Mouse (Mus musculus) kidney, embryonic 15.5 days (tissue): Measurements from ENCODE around the gene Ankrd13d. TPM values are rescaled to one million over a fixed set of nuclear protein-coding genes. Genes with fewer than 3 reads are reported as not detected.

Source experiments
- ATAC-seq: fragments of 200-750 bp; cut with Nextera tagmentation; replicated peaks from 2 replicates; pipeline ENCODE4 v1.8.0; 2017; ENCODE audit warnings: moderate TSS enrichment; ENCODE audit not compliant: low FRiP score
- H3K27ac ChIP-seq: fragments of 300-500 bp; sonication (generic); 2 replicates; pipeline ENCODE4 v1.5.1; 2015; ENCODE audit warnings: mild to moderate bottlenecking, inconsistent platforms
- H3K27me3 ChIP-seq: fragments of 300-500 bp; sonication (generic); 2 replicates; pipeline ENCODE4 v1.6.1; 2015; ENCODE audit warnings: inconsistent platforms
- H3K36me3 ChIP-seq: fragments of 300-500 bp; sonication (generic); 2 replicates; pipeline ENCODE4 v1.6.1; 2015; ENCODE audit warnings: inconsistent platforms
- H3K4me1 ChIP-seq: fragments of 300-500 bp; sonication (generic); 2 replicates; pipeline ENCODE4 v1.6.1; 2015; ENCODE audit warnings: inconsistent platforms
- H3K4me2 ChIP-seq: fragments of 300-500 bp; sonication (generic); 2 replicates; pipeline ENCODE4 v1.6.1; 2015; ENCODE audit warnings: moderate library complexity, mild to moderate bottlenecking, inconsistent platforms
- H3K4me3 ChIP-seq: fragments of 300-500 bp; sonication (generic); replicated peaks from 2 replicates; pipeline ENCODE4 v1.5.1; 2015; ENCODE audit warnings: mild to moderate bottlenecking, inconsistent platforms
- H3K9ac ChIP-seq: fragments of 300-500 bp; sonication (generic); 2 replicates; pipeline ENCODE4 v1.6.1; 2015; ENCODE audit warnings: mild to moderate bottlenecking, inconsistent platforms
- H3K9me3 ChIP-seq: fragments of 300-500 bp; sonication (generic); replicated peaks from 2 replicates; pipeline ENCODE4 v1.6.1; 2016; ENCODE audit warnings: inconsistent platforms
- WGBS: fragments of 180-500 bp; shearing (Covaris S2); methylation state at CpG from one replicate; pipeline ENCODE4 v1.1.7; 2015; ENCODE audit warnings: mixed read lengths; 5-methylcytosine and 5-hydroxymethylcytosine counted together
- polyA plus RNA-seq: library from polyadenylated mRNA; unstranded; fragments of >200 nt; fragmentation: Nextera tagmentation; extraction: Ambion mirVana; gene quantifications from 2 replicates; pipeline ENCODE4 v1.2.1, GENCODE M21; 2015

Ankrd13d gene
- polyA plus RNA-seq, 1 experiment from 2014 or later = 8.3 TPM

DNA sequence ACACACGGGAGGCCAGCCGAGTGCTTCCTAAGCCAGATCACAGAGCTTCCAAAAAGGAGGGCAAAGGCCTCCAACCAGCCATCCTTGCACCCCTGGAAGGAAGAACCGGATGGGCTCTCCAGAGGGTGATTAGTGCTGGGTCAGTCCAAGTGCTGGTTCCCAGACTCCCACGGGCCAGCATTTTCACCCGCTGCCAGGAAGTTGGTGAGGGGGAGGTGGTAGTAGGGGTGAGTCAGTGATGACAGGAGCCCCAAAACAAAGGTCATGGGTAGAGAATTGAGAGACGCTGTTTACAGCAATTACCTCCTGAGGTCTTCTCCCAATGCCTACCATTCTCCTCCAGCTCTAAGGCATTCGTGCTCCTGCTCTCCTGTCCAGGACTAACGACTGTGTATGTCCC, 52.5 kb downstream of the Ankrd13d start:
- Histone ChIP-seq H3K4me3 (no peak overlapping the region), H3K4me2 (no peak overlapping the region), H3K27me3 (no peaks in the 10 kb centered on the region; the same call in 1 of the 2 replicates), H3K9me3 (no peaks in the 10 kb centered on the region), H3K27ac (peak overlapping the region; percentile 95), H3K9ac (no peak overlapping the region), H3K4me1 (peaks cover 51% of the 10 kb centered on the region), H3K36me3 (no peaks in the 10 kb centered on the region)
- WGBS = 40% methylated on average over 8 of the region's 8 CpGs
- ATAC-seq = no peak

DNA sequence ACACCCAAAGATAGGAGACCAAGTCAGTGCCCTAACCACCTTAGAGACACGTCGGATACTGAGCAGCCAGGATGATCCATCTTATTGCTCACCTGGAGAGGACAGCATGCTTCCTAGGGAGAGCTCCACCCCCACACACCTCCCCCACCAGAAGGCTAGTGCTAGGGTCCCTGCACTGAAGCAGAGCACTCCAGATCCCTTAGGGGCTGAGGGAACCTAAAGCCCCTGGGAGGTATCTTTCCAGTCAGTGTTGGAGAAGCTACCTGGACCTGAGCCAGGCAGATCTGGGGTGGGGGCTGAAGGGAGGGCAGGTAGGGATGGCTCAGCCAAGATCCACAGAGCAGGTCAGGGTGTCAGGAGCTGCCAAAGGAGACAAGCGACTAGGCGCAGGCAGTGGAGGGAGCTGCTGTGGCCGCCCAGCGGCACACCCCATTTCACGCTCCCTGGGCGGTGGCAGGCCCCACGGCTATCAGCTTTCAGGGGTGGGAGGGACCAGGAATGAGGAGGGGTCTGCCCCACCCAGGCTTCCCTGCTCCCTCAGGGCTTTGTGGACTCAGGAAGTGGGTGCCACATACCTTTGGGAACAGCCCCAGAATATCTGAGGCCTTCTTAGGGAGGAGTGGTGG, 53.4 kb downstream of the Ankrd13d start:
- H3K4me3 ChIP-seq = no peak overlapping the region
- H3K27me3 ChIP-seq = no peaks in the 10 kb centered on the region; the same call in 1 of the 2 replicates
- H3K9me3 ChIP-seq = no peaks in the 10 kb centered on the region
- H3K4me1 ChIP-seq = peaks cover 51% of the 10 kb centered on the region
- WGBS = 23% methylated on average over 9 of the region's 9 CpGs
- H3K4me2 ChIP-seq = 0 out of 2 replicates have a peak overlapping the region, but pooled peaks have one; percentile 19
- no peaks in the 10 kb centered on the region for H3K36me3 ChIP-seq
- peak overlapping the region; percentile 95 for H3K27ac ChIP-seq
- peak; percentile 34; the same call in 1 of the 2 replicates for ATAC-seq
- no peak overlapping the region for H3K9ac ChIP-seq

DNA sequence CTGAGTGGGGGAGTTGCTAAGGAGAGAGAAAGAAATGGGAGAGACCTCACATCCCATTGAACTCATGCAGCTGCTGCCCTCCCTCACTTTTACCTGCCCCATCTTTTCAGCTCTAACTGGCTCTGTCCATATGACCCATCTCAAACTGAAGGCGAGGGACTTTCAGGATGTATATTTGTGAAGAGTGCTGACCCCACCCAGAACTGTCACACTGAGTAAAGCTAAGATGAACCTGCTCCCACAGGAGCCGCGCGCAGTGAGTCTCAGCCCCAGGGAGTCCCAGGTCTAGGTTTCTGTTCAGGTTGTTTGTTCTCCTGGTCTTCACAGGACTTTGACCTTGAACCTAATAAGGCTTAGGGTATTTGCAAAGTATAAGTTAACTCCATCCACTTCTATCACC, 54.0 kb downstream of the Ankrd13d start:
- no peaks in the 10 kb centered on the region for H3K9me3 ChIP-seq
- no peaks in the 10 kb centered on the region; the same call in 1 of the 2 replicates for H3K27me3 ChIP-seq
- no peak overlapping the region for H3K4me2 ChIP-seq
- H3K4me3 ChIP-seq = no peak overlapping the region
- H3K9ac ChIP-seq = no peak overlapping the region
- peaks cover 51% of the 10 kb centered on the region for H3K4me1 ChIP-seq
- no peak for ATAC-seq
- H3K27ac ChIP-seq = no peak overlapping the region
- 78% methylated on average over 4 of the region's 4 CpGs for WGBS
- H3K36me3 ChIP-seq = no peaks in the 10 kb centered on the region

- no peaks in the 10 kb centered on the region for H3K9me3 ChIP-seq
- peak; percentile 26; the same call in 1 of the 2 replicates for ATAC-seq
- no peak overlapping the region for H3K4me3 ChIP-seq
- 17% methylated on average over 8 of the region's 8 CpGs for WGBS
- H3K27ac ChIP-seq = no peak overlapping the region; the same call in 1 of the 2 replicates
- peaks cover 50% of the 10 kb centered on the region for H3K4me1 ChIP-seq
- no peak overlapping the region for H3K9ac ChIP-seq
- no peak overlapping the region for H3K4me2 ChIP-seq
- H3K36me3 ChIP-seq = peaks cover 2% of the 10 kb centered on the region; the same call in 1 of the 2 replicates
- no peaks in the 10 kb centered on the region; the same call in 1 of the 2 replicates for H3K27me3 ChIP-seq
Measured at GRCm38 (mm10) chr19:4227894-4228678, 54.9 kb downstream of the Ankrd13d start.

GRCm38 (mm10) chr19:4227446-4227845, 55.5 kb downstream of the Ankrd13d start:
- Histone ChIP-seq H3K9me3 (no peaks in the 10 kb centered on the region), H3K4me2 (no peak overlapping the region), H3K4me1 (peaks cover 50% of the 10 kb centered on the region), H3K27me3 (no peaks in the 10 kb centered on the region; the same call in 1 of the 2 replicates), H3K9ac (no peak overlapping the region), H3K4me3 (no peak overlapping the region), H3K36me3 (peaks cover 7% of the 10 kb centered on the region; the same call in 1 of the 2 replicates), H3K27ac (no peak overlapping the region)
- ATAC-seq = no peak
- 79% methylated on average over 5 of the region's 5 CpGs for WGBS

GRCm38 (mm10) chr19:4226779-4227178, 56.2 kb downstream of the Ankrd13d start:
- Histone ChIP-seq H3K4me1 (peaks cover 50% of the 10 kb centered on the region), H3K27me3 (no peaks in the 10 kb centered on the region; the same call in 1 of the 2 replicates), H3K27ac (no peak overlapping the region), H3K4me2 (no peak overlapping the region), H3K36me3 (peaks cover 11% of the 10 kb centered on the region; the same call in 1 of the 2 replicates), H3K9me3 (no peaks in the 10 kb centered on the region), H3K9ac (no peak overlapping the region), H3K4me3 (no peak overlapping the region)
- 87% methylated on average over 7 of the region's 7 CpGs for WGBS
- ATAC-seq = no peak

DNA sequence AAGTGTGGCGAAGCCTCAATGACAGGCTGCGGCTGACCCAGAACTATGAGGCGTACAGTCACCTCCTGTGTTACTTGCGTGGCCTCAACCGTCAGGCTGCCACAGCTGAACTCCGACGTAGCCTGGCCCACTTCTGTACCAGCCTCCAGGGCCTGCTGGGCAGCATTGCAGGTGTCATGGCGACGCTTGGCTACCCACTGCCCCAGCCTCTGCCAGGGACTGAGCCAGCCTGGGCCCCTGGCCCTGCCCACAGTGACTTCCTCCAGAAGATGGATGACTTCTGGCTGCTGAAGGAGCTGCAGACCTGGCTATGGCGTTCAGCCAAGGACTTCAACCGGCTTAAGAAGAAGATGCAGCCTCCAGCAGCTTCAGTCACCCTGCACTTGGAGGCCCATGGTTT, 60.8 kb downstream of the Ankrd13d start:
- ATAC-seq = peak; percentile 52
- no peak overlapping the region for H3K9ac ChIP-seq
- H3K4me1 ChIP-seq = peaks cover 56% of the 10 kb centered on the region
- no peaks in the 10 kb centered on the region for H3K9me3 ChIP-seq
- 49% methylated on average over 11 of the region's 11 CpGs for WGBS
- H3K27ac ChIP-seq = peak overlapping the region; percentile 66
- no peak overlapping the region for H3K4me3 ChIP-seq
- H3K27me3 ChIP-seq = no peaks in the 10 kb centered on the region; the same call in 1 of the 2 replicates
- peaks cover 11% of the 10 kb centered on the region; the same call in 1 of the 2 replicates for H3K36me3 ChIP-seq
- peak overlapping the region; percentile 38 for H3K4me2 ChIP-seq

GRCm38 (mm10) chr19:4220957-4221743, 61.8 kb downstream of the Ankrd13d start:
- Histone ChIP-seq H3K36me3 (peaks cover 11% of the 10 kb centered on the region; the same call in 1 of the 2 replicates), H3K27me3 (no peaks in the 10 kb centered on the region), H3K9me3 (no peaks in the 10 kb centered on the region), H3K27ac (peak overlapping the region; percentile 66), H3K4me2 (peak overlapping the region; percentile 38), H3K9ac (peak overlapping the region; percentile 22; the same call in 1 of the 2 replicates), H3K4me3 (no peak overlapping the region), H3K4me1 (peaks cover 66% of the 10 kb centered on the region)
- 22% methylated on average over 14 of the region's 14 CpGs for WGBS
- ATAC-seq = peak; percentile 63

DNA sequence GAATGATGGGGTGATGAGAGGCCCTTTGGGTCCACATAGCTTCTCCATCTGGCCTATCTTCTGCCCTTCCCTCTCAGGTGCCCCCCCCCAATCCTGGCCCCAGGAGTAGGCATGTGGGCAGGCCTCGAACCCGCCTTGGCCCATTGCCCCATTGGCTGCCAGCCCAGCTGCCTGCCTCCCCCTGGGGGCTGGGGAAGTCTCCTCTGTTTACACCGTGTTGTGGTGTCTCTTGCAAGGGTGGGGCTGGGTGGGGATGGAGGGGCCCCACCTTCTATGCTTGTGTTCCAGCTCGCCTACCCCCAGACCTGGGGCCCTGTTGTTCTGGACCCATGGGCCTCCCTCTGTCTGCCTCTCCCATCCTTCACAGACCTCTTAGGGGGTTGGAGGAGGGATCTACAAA, 62.5 kb downstream of the Ankrd13d start:
- H3K36me3 ChIP-seq = peaks cover 11% of the 10 kb centered on the region; the same call in 1 of the 2 replicates
- H3K27ac ChIP-seq = peak overlapping the region; percentile 66
- 53% methylated on average over 4 of the region's 4 CpGs for WGBS
- no peaks in the 10 kb centered on the region for H3K9me3 ChIP-seq
- ATAC-seq = no peak
- H3K27me3 ChIP-seq = no peaks in the 10 kb centered on the region
- H3K4me3 ChIP-seq = no peak overlapping the region
- H3K9ac ChIP-seq = no peak overlapping the region
- H3K4me1 ChIP-seq = peaks cover 73% of the 10 kb centered on the region
- H3K4me2 ChIP-seq = peak overlapping the region; percentile 38
